Mouse (Mus musculus) lung, adult 2 months (tissue): ENCODE measurements around the gene Cyp39a1. TPM values are rescaled to one million over a fixed set of nuclear protein-coding genes. Genes with fewer than 3 reads are reported as not detected.

Experiments used
- DNase-seq: peaks from one replicate; pipeline ENCODE4 v3.0.0; 2022
- H3K4me1 ChIP-seq: fragments of 200-500 bp; 2 replicates; pipeline ENCODE4 v1.6.1; 2011; ENCODE audit warnings: low read length; ENCODE audit not compliant: control insufficient read depth, insufficient read depth
- H3K4me3 ChIP-seq: fragments of 200-500 bp; replicated peaks from 2 replicates; pipeline ENCODE3; 2011; ENCODE audit warnings: low read depth, mild to moderate bottlenecking, control low read depth, low read length; ENCODE audit errors: extremely low read depth
- CTCF ChIP-seq: fragments of 200-500 bp; IDR thresholded peaks from 2 replicates; pipeline ENCODE4 v1.5.1; 2011; ENCODE audit warnings: mild to moderate bottlenecking, low read length, control low read depth; ENCODE audit not compliant: insufficient read depth
- POLR2A ChIP-seq: fragments of 200-500 bp; IDR thresholded peaks from 2 replicates; pipeline ENCODE4 v1.6.1; 2011; ENCODE audit warnings: low read depth, mild to moderate bottlenecking, control low read depth, low read length, borderline replicate concordance; ENCODE audit errors: extremely low read depth
- WGBS: fragments of 180-500 bp; shearing (Covaris S2); methylation state at CpG from one replicate; pipeline ENCODE4 v1.1.7; 2018; 5-methylcytosine and 5-hydroxymethylcytosine counted together
- polyA plus RNA-seq: library from polyadenylated mRNA; depleted of rRNA; stranded (reverse); fragments of >200 nt; gene quantifications from 2 replicates; pipeline ENCODE4 v1.2.3, GENCODE M21; 2012

The Cyp39a1 gene
- polyA plus RNA-seq, 1 experiment, result 6.5 TPM

- Histone ChIP-seq H3K4me3 (no peak overlapping the region), H3K4me1 (peaks cover 6% of the 10 kb centered on the region)
- WGBS, result 13% methylated on average over 1 of the region's 1 CpGs
- peak; percentile 36 for DNase-seq
- TF ChIP-seq CTCF (no peak), POLR2A (no peak)
Measured at GRCm38 (mm10) chr17:43675228-43675627, 8.0 kb downstream of the Cyp39a1 start.

GRCm38 (mm10) chr17:43676241-43676640 lies 9.0 kb downstream of the Cyp39a1 start:
- TF ChIP-seq CTCF (no peak), POLR2A (no peak)
- Histone ChIP-seq H3K4me3 (no peak overlapping the region), H3K4me1 (peaks cover 6% of the 10 kb centered on the region)
- 95% methylated on average over 1 of the region's 1 CpGs for WGBS
- no peak for DNase-seq

- 65% methylated on average over 1 of the region's 1 CpGs for WGBS
- TF ChIP-seq POLR2A (no peak), CTCF (no peak)
- no peak for DNase-seq
- no peak overlapping the region for H3K4me3 ChIP-seq
- peaks cover 6% of the 10 kb centered on the region for H3K4me1 ChIP-seq
Measured at GRCm38 (mm10) chr17:43677317-43677716, 10.1 kb downstream of the Cyp39a1 start.

GRCm38 (mm10) chr17:43684086-43684485 lies 16.9 kb downstream of the Cyp39a1 start:
- no peak overlapping the region for H3K4me3 ChIP-seq
- no peak for DNase-seq
- 79% methylated on average over 7 of the region's 7 CpGs for WGBS
- H3K4me1 ChIP-seq, result no peaks in the 10 kb centered on the region
- TF ChIP-seq CTCF (no peak), POLR2A (no peak)

GRCm38 (mm10) chr17:43684638-43685037 lies 17.4 kb downstream of the Cyp39a1 start:
- TF ChIP-seq POLR2A, result no peak
- no peak for TF ChIP-seq CTCF
- 93% methylated on average over 5 of the region's 5 CpGs for WGBS
- H3K4me1 ChIP-seq, result no peaks in the 10 kb centered on the region
- no peak overlapping the region for H3K4me3 ChIP-seq
- no peak for DNase-seq

GRCm38 (mm10) chr17:43689591-43689990 lies 22.4 kb downstream of the Cyp39a1 start:
- H3K4me1 ChIP-seq, result no peaks in the 10 kb centered on the region
- WGBS, result 62% methylated on average over 9 of the region's 9 CpGs
- TF ChIP-seq CTCF, result no peak
- TF ChIP-seq POLR2A, result no peak
- H3K4me3 ChIP-seq, result no peak overlapping the region
- no peak for DNase-seq

GRCm38 (mm10) chr17:43698997-43699649 lies 31.9 kb downstream of the Cyp39a1 start:
- Histone ChIP-seq H3K4me1 (no peaks in the 10 kb centered on the region), H3K4me3 (no peak overlapping the region)
- DNase-seq, result peak; percentile 68
- no peak for TF ChIP-seq POLR2A
- TF ChIP-seq CTCF, result peak; percentile 65
- 44% methylated on average over 14 of the region's 14 CpGs for WGBS

- no peak overlapping the region for H3K4me3 ChIP-seq
- no peak for TF ChIP-seq POLR2A
- peak; percentile 64 for TF ChIP-seq CTCF
- peak; percentile 45 for DNase-seq
- no peaks in the 10 kb centered on the region for H3K4me1 ChIP-seq
- 60% methylated on average over 6 of the region's 6 CpGs for WGBS
Measured at GRCm38 (mm10) chr17:43701060-43701459, 33.8 kb downstream of the Cyp39a1 start.

- DNase-seq, result no peak
- TF ChIP-seq CTCF (no peak), POLR2A (no peak)
- 87% methylated on average over 12 of the region's 12 CpGs for WGBS
- no peaks in the 10 kb centered on the region for H3K4me1 ChIP-seq
- H3K4me3 ChIP-seq, result no peak overlapping the region
Measured at GRCm38 (mm10) chr17:43704216-43704930, 37.1 kb downstream of the Cyp39a1 start.

- TF ChIP-seq CTCF (no peak), POLR2A (no peak)
- DNase-seq, result no peak
- 87% methylated on average over 3 of the region's 3 CpGs for WGBS
Measured at GRCm38 (mm10) chr17:43706749-43707148, 39.5 kb downstream of the Cyp39a1 start.

More at GRCm38 (mm10) chr17:43706749-43707148, 39.5 kb downstream of the Cyp39a1 start:
- H3K4me1 ChIP-seq, result no peaks in the 10 kb centered on the region; the same call in 1 of the 2 replicates
- no peak overlapping the region for H3K4me3 ChIP-seq
